Mouse (Mus musculus): ENCODE measurements around the gene Cfap73. TPM values are rescaled to one million over a fixed set of nuclear protein-coding genes. Genes with fewer than 3 reads are reported as not detected.
A peak's percentile ranks its signal among the peaks of the same experiment; 100 is the strongest.

The Cfap73 gene
- not detected in 2 replicates for polyA plus RNA-seq (2016; fragmentation: Nextera tagmentation; extraction: Ambion mirVana)

GRCm38 (mm10) chr5:120634131-120634530 lies at the start of gene Cfap73:
Gene Cfap73 (minus strand): TSS chr5:120634235.
- Histone ChIP-seq H3K36me3 (no peaks in the 10 kb centered on the region), H3K27me3 (replicated peaks) (peaks cover 8% of the 10 kb centered on the region), H3K4me1 (no peaks in the 10 kb centered on the region; the same call in 1 of the 2 replicates), H3K9me3 (peaks cover 7% of the 10 kb centered on the region), H3K4me3 (no peak within 1 kb of the TSS), H3K9ac (no peak within 1 kb of the TSS), H3K27ac (no peak within 1 kb of the TSS), H3K4me2 (replicated peaks) (no peak within 1 kb of the TSS)
- no peak for ATAC-seq (ENCODE audit: low FRiP score, low read depth)
- WGBS = 59% methylated on average over 9 of the region's 9 CpGs

- Histone ChIP-seq H3K36me3 (0 out of 2 replicates have a peak, but pooled peaks cover 6% of the 10 kb centered on the region), H3K4me2 (replicated peaks) (0 out of 2 replicates have a peak overlapping the region, but pooled peaks have one; percentile 12), H3K9me3 (no peaks in the 10 kb centered on the region), H3K4me3 (no peak overlapping the region), H3K4me1 (peaks cover 23% of the 10 kb centered on the region), H3K27me3 (replicated peaks) (peaks cover 42% of the 10 kb centered on the region), H3K9ac (no peak overlapping the region), H3K27ac (no peak overlapping the region)
- ATAC-seq (ENCODE audit: low FRiP score, low read depth) = no peak
- WGBS = 7% methylated on average over 24 of the region's 24 CpGs
Measured at GRCm38 (mm10) chr5:120682982-120683771, 49.1 kb upstream of the Cfap73 start.

GRCm38 (mm10) chr5:120680918-120681317 lies 46.9 kb upstream of the Cfap73 start:
- Histone ChIP-seq H3K36me3 (0 out of 2 replicates have a peak, but pooled peaks cover 6% of the 10 kb centered on the region), H3K4me2 (replicated peaks) (no peak overlapping the region), H3K9ac (no peak overlapping the region), H3K4me1 (peaks cover 23% of the 10 kb centered on the region), H3K27me3 (replicated peaks) (peaks cover 42% of the 10 kb centered on the region), H3K4me3 (no peak overlapping the region), H3K9me3 (no peaks in the 10 kb centered on the region), H3K27ac (no peak overlapping the region)
- WGBS = 90% methylated on average over 18 of the region's 18 CpGs
- no peak for ATAC-seq (ENCODE audit: low FRiP score, low read depth)

GRCm38 (mm10) chr5:120679676-120680555 lies 45.9 kb upstream of the Cfap73 start:
- Histone ChIP-seq H3K9me3 (no peaks in the 10 kb centered on the region), H3K4me2 (replicated peaks) (peak overlapping the region; percentile 69), H3K4me3 (peak overlapping the region; percentile 36), H3K27ac (peak overlapping the region; percentile 70; the same call in 1 of the 2 replicates), H3K9ac (peak overlapping the region; percentile 53), H3K27me3 (replicated peaks) (peaks cover 38% of the 10 kb centered on the region), H3K4me1 (peaks cover 23% of the 10 kb centered on the region), H3K36me3 (0 out of 2 replicates have a peak, but pooled peaks cover 6% of the 10 kb centered on the region)
- WGBS = under 1% methylated on average over 24 of the region's 24 CpGs
- ATAC-seq (ENCODE audit: low FRiP score, low read depth) = peak; percentile 91

- H3K9me3 ChIP-seq = no peaks in the 10 kb centered on the region
- H3K27ac ChIP-seq = no peak overlapping the region
- H3K9ac ChIP-seq = no peak overlapping the region
- WGBS = 44% methylated on average over 2 of the region's 2 CpGs
- peaks cover 14% of the 10 kb centered on the region for H3K27me3 ChIP-seq (replicated peaks)
- no peak overlapping the region for H3K4me3 ChIP-seq
- H3K36me3 ChIP-seq = 0 out of 2 replicates have a peak, but pooled peaks cover 6% of the 10 kb centered on the region
- no peak for ATAC-seq (ENCODE audit: low FRiP score, low read depth)
- no peak overlapping the region for H3K4me2 ChIP-seq (replicated peaks)
- H3K4me1 ChIP-seq = peaks cover 20% of the 10 kb centered on the region
Measured at GRCm38 (mm10) chr5:120677516-120677915, 43.5 kb upstream of the Cfap73 start.

- peaks cover 9% of the 10 kb centered on the region for H3K4me1 ChIP-seq
- no peak overlapping the region for H3K4me3 ChIP-seq
- no peak overlapping the region for H3K27ac ChIP-seq
- H3K9ac ChIP-seq = no peak overlapping the region
- peak overlapping the region; percentile 14; the same call in 1 of the 2 replicates for H3K4me2 ChIP-seq (replicated peaks)
- no peaks in the 10 kb centered on the region for H3K9me3 ChIP-seq
- no peaks in the 10 kb centered on the region; the same call in 1 of the 2 replicates for H3K27me3 ChIP-seq (replicated peaks)
- ATAC-seq (ENCODE audit: low FRiP score, low read depth) = peak; percentile 54; the same call in 1 of the 2 replicates
- 35% methylated on average over 21 of the region's 21 CpGs for WGBS
- H3K36me3 ChIP-seq = no peaks in the 10 kb centered on the region
Measured at GRCm38 (mm10) chr5:120674229-120675145, 40.5 kb upstream of the Cfap73 start.

GRCm38 (mm10) chr5:120673626-120674025 lies 39.6 kb upstream of the Cfap73 start:
- no peak for ATAC-seq (ENCODE audit: low FRiP score, low read depth)
- 15% methylated on average over 12 of the region's 12 CpGs for WGBS
- no peak overlapping the region for H3K9ac ChIP-seq
- H3K36me3 ChIP-seq = no peaks in the 10 kb centered on the region
- peaks cover 4% of the 10 kb centered on the region; the same call in 1 of the 2 replicates for H3K4me1 ChIP-seq
- H3K27ac ChIP-seq = no peak overlapping the region
- no peak overlapping the region for H3K4me2 ChIP-seq (replicated peaks)
- no peaks in the 10 kb centered on the region; the same call in 1 of the 2 replicates for H3K27me3 ChIP-seq (replicated peaks)
- no peaks in the 10 kb centered on the region for H3K9me3 ChIP-seq
- H3K4me3 ChIP-seq = no peak overlapping the region

- Histone ChIP-seq H3K4me2 (replicated peaks) (no peak overlapping the region), H3K9me3 (no peaks in the 10 kb centered on the region), H3K4me1 (peaks cover 4% of the 10 kb centered on the region; the same call in 1 of the 2 replicates), H3K4me3 (no peak overlapping the region), H3K27me3 (replicated peaks) (peaks cover 1% of the 10 kb centered on the region), H3K27ac (no peak overlapping the region), H3K36me3 (no peaks in the 10 kb centered on the region), H3K9ac (no peak overlapping the region)
- ATAC-seq (ENCODE audit: low FRiP score, low read depth) = no peak
- 89% methylated on average over 3 of the region's 3 CpGs for WGBS
Measured at GRCm38 (mm10) chr5:120671865-120672264, 37.8 kb upstream of the Cfap73 start.

- no peak for ATAC-seq (ENCODE audit: low FRiP score, low read depth)
- 89% methylated on average over 7 of the region's 7 CpGs for WGBS
Measured at GRCm38 (mm10) chr5:120670132-120670531, 36.1 kb upstream of the Cfap73 start.

GRCm38 (mm10) chr5:120668761-120669160 lies 34.7 kb upstream of the Cfap73 start:
- ATAC-seq (ENCODE audit: low FRiP score, low read depth) = no peak
- WGBS = 78% methylated on average over 7 of the region's 7 CpGs
- no peak overlapping the region for H3K4me2 ChIP-seq (replicated peaks)
- no peak overlapping the region for H3K27ac ChIP-seq
- H3K4me3 ChIP-seq = no peak overlapping the region
- no peaks in the 10 kb centered on the region for H3K36me3 ChIP-seq
- no peaks in the 10 kb centered on the region for H3K9me3 ChIP-seq
- H3K27me3 ChIP-seq (replicated peaks) = peaks cover 9% of the 10 kb centered on the region
- no peaks in the 10 kb centered on the region for H3K4me1 ChIP-seq
- no peak overlapping the region for H3K9ac ChIP-seq

More at GRCm38 (mm10) chr5:120670132-120670531, 36.1 kb upstream of the Cfap73 start:
- Histone ChIP-seq H3K9me3 (no peaks in the 10 kb centered on the region), H3K9ac (no peak overlapping the region), H3K4me1 (peaks cover 4% of the 10 kb centered on the region; the same call in 1 of the 2 replicates), H3K27ac (no peak overlapping the region), H3K27me3 (replicated peaks) (peaks cover 9% of the 10 kb centered on the region), H3K36me3 (no peaks in the 10 kb centered on the region), H3K4me3 (no peak overlapping the region), H3K4me2 (replicated peaks) (no peak overlapping the region)

GRCm38 (mm10) chr5:120664888-120665287 lies 30.9 kb upstream of the Cfap73 start:
- no peak overlapping the region for H3K27ac ChIP-seq
- no peak for ATAC-seq (ENCODE audit: low FRiP score, low read depth)
- no peak overlapping the region for H3K9ac ChIP-seq
- no peak overlapping the region for H3K4me3 ChIP-seq
- H3K27me3 ChIP-seq (replicated peaks) = peaks cover 11% of the 10 kb centered on the region
- no peak overlapping the region for H3K4me2 ChIP-seq (replicated peaks)
- H3K9me3 ChIP-seq = no peaks in the 10 kb centered on the region
- H3K4me1 ChIP-seq = no peaks in the 10 kb centered on the region
- 60% methylated on average over 2 of the region's 2 CpGs for WGBS
- H3K36me3 ChIP-seq = no peaks in the 10 kb centered on the region
